Mouse (Mus musculus): ENCODE results near the gene Oas2. TPM values are rescaled to one million over a fixed set of nuclear protein-coding genes. Genes with fewer than 3 reads are reported as not detected.

The Oas2 gene
- polyA plus RNA-seq, 1 experiment from 2014 or later = 0.62 TPM

GRCm38 (mm10) chr5:120682982-120683771 lies 66.5 kb downstream of the Oas2 start:
- Histone ChIP-seq H3K27ac (ENCODE audit: low read length) (no peak overlapping the region), H3K4me3 (replicated peaks; ENCODE audit: low read length) (no peak overlapping the region), H3K4me1 (ENCODE audit: control insufficient read depth, insufficient read depth, low read length) (0 out of 2 replicates have a peak, but pooled peaks cover 5% of the 10 kb centered on the region), H3K4me2 (ENCODE audit: low read depth, low read length) (no peak overlapping the region), H3K27me3 (ENCODE audit: control insufficient read depth, insufficient read depth, low read length) (peaks cover 18% of the 10 kb centered on the region), H3K9me3 (replicated peaks; ENCODE audit: control insufficient read depth, low read length) (no peaks in the 10 kb centered on the region), H3K9ac (ENCODE audit: low read length) (no peak overlapping the region), H3K36me3 (ENCODE audit: control insufficient read depth, insufficient read depth, low read length) (no peaks in the 10 kb centered on the region)
- no peak for ATAC-seq (ENCODE audit: insufficient read depth, low FRiP score)
- 14% methylated on average over 24 of the region's 24 CpGs for WGBS

- Histone ChIP-seq H3K27ac (ENCODE audit: low read length) (no peak overlapping the region), H3K9me3 (replicated peaks; ENCODE audit: control insufficient read depth, low read length) (no peaks in the 10 kb centered on the region), H3K36me3 (ENCODE audit: control insufficient read depth, insufficient read depth, low read length) (no peaks in the 10 kb centered on the region), H3K4me3 (replicated peaks; ENCODE audit: low read length) (no peak overlapping the region), H3K27me3 (ENCODE audit: control insufficient read depth, insufficient read depth, low read length) (peaks cover 12% of the 10 kb centered on the region; the same call in 1 of the 2 replicates), H3K4me2 (ENCODE audit: low read depth, low read length) (no peak overlapping the region), H3K4me1 (ENCODE audit: control insufficient read depth, insufficient read depth, low read length) (0 out of 2 replicates have a peak, but pooled peaks cover 5% of the 10 kb centered on the region), H3K9ac (ENCODE audit: low read length) (no peak overlapping the region)
- 89% methylated on average over 18 of the region's 18 CpGs for WGBS
- no peak for ATAC-seq (ENCODE audit: insufficient read depth, low FRiP score)
These were observed 68.7 kb downstream of the Oas2 start for GRCm38 (mm10) chr5:120680918-120681317.

Other genes with a start within 250 kb of the Oas2 start
- gene Plbd2, start 246.2 kb downstream of the Oas2 start, polyA plus RNA-seq (2015; fragmentation: Nextera tagmentation; extraction: Ambion mirVana) = 37.1 and 40.3 TPM in 2 replicates
- gene Slc8b1, start 238.7 kb downstream of the Oas2 start, polyA plus RNA-seq (2015; fragmentation: Nextera tagmentation; extraction: Ambion mirVana) = 8.6 and 9.2 TPM in 2 replicates
- 21.5 and 23.8 TPM in 2 replicates for gene Tpcn1, start 161.2 kb downstream of the Oas2 start, polyA plus RNA-seq (2015; fragmentation: Nextera tagmentation; extraction: Ambion mirVana)
- gene Iqcd, start 160.8 kb downstream of the Oas2 start, polyA plus RNA-seq (2015; fragmentation: Nextera tagmentation; extraction: Ambion mirVana) = 0.34 and 0.67 TPM in 2 replicates
- 13.4 and 13.5 TPM in 2 replicates for gene Rita1, start 137.3 kb downstream of the Oas2 start, polyA plus RNA-seq (2015; fragmentation: Nextera tagmentation; extraction: Ambion mirVana)
- gene Ddx54, start 137.1 kb downstream of the Oas2 start, polyA plus RNA-seq (2015; fragmentation: Nextera tagmentation; extraction: Ambion mirVana) = 41.9 and 45.6 TPM in 2 replicates
- not detected in 2 replicates for gene Cfap73, start 115.6 kb downstream of the Oas2 start, polyA plus RNA-seq (2015; fragmentation: Nextera tagmentation; extraction: Ambion mirVana)
- 0.40 and 0.72 TPM in 2 replicates for gene Rasal1, start 101.0 kb downstream of the Oas2 start, polyA plus RNA-seq (2015; fragmentation: Nextera tagmentation; extraction: Ambion mirVana)
- gene Dtx1, start 37.9 kb downstream of the Oas2 start, polyA plus RNA-seq (2015; fragmentation: Nextera tagmentation; extraction: Ambion mirVana) = 2.3 and 3.6 TPM in 2 replicates
- gene Oas3, start 27.8 kb upstream of the Oas2 start, polyA plus RNA-seq (2015; fragmentation: Nextera tagmentation; extraction: Ambion mirVana) = 0.17 and 0.18 TPM in 2 replicates
- not detected in 2 replicates for gene Oas1e, start 45.7 kb upstream of the Oas2 start, polyA plus RNA-seq (2015; fragmentation: Nextera tagmentation; extraction: Ambion mirVana)
- gene Oas1c, start 62.7 kb upstream of the Oas2 start, polyA plus RNA-seq (2015; fragmentation: Nextera tagmentation; extraction: Ambion mirVana) = 0.65 and 1.0 TPM in 2 replicates
- not detected in 2 replicates for gene Oas1f, start 97.5 kb upstream of the Oas2 start, polyA plus RNA-seq (2015; fragmentation: Nextera tagmentation; extraction: Ambion mirVana)
- gene Oas1h, start 111.6 kb upstream of the Oas2 start, polyA plus RNA-seq (2015; fragmentation: Nextera tagmentation; extraction: Ambion mirVana) = not detected in 2 replicates
- 1.0 and 1.1 TPM in 2 replicates for gene Oas1g, start 137.8 kb upstream of the Oas2 start, polyA plus RNA-seq (2015; fragmentation: Nextera tagmentation; extraction: Ambion mirVana)
- 2.4 and 3.0 TPM in 2 replicates for gene Oas1a, start 157.7 kb upstream of the Oas2 start, polyA plus RNA-seq (2015; fragmentation: Nextera tagmentation; extraction: Ambion mirVana)
- not detected in 2 replicates for gene Oas1d, start 164.7 kb upstream of the Oas2 start, polyA plus RNA-seq (2015; fragmentation: Nextera tagmentation; extraction: Ambion mirVana)

All from stomach, embryonic 16.5 days (tissue).